Mouse (Mus musculus): ENCODE results near the gene Osgin1. TPM values are rescaled to one million over a fixed set of nuclear protein-coding genes. Genes with fewer than 3 reads are reported as not detected.

The Osgin1 gene
- polyA plus RNA-seq, 1 experiment, result 14.3 TPM

DNA sequence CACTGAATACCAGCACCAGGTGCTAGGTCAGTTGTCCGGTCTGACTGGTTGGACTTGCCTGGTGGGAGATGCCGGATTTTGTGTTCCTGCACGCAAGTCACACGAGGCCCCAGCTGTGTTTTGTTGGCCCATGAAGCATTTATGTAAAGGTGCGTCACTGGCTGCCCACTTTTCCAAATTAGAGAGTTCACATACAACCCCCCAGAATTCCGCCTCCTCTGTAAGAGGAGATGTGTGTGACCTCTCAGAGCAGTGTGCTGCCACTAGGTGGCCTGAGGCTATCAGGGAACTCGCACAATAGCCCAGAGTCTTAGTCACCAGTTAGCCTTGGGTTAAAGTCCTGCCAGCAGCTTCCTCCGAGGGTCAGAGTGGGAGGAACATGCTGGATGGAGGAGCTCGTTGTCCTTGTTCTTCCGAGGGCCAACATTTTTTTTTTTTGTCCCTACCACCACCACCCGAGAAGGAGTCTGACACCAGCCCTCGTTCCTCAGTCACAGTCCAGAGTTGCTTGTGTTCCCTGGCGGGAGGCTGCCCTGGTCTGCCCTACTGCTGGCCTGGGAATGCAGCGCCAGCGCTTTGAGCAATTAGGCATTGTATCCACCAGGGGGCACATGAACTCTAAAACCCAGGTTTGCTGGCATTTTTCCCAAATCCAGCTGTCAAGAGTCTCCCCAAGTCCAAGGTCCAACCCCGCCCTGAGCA, 6.5 kb downstream of the Osgin1 start:
- TF ChIP-seq SRF (IDR thresholded peaks at IDR 0.05; ENCODE audit: control insufficient read depth, insufficient read length, low read depth), result no peak
- TF ChIP-seq POLR2A (IDR thresholded peaks at IDR 0.05; ENCODE audit: insufficient read length, low read depth), result peak; percentile 17
- TF ChIP-seq USF1 (IDR thresholded peaks at IDR 0.05; ENCODE audit: low read depth), result no peak
- TF ChIP-seq MAX (IDR thresholded peaks at IDR 0.05; ENCODE audit: low read depth), result no peak
- TF ChIP-seq REST (IDR thresholded peaks at IDR 0.05; ENCODE audit: insufficient read depth, insufficient read length), result no peak
- no peak for TF ChIP-seq MYOG (IDR thresholded peaks at IDR 0.05; ENCODE audit: control insufficient read depth in 1 of 3, insufficient read depth in 1 of 3, insufficient read length in 2 of 3, low read depth in 2 of 3)
- TF ChIP-seq CEBPB (IDR thresholded peaks at IDR 0.05; ENCODE audit: insufficient read depth, poor library complexity, severe bottlenecking), result no peak
- peaks cover 16% of the 10 kb centered on the region for H3K36me3 ChIP-seq (ENCODE audit: control insufficient read depth, insufficient read depth)
- no peak overlapping the region for H3ac ChIP-seq (ENCODE audit: control insufficient read depth, insufficient read length)
- no peak overlapping the region for H3K4me3 ChIP-seq
- no peaks in the 10 kb centered on the region for H3K27me3 ChIP-seq (ENCODE audit: control insufficient read depth, insufficient read depth, insufficient read length)
- H3K4me2 ChIP-seq (ENCODE audit: low read depth), result peak overlapping the region; percentile 79
- H3K79me2 ChIP-seq (ENCODE audit: control insufficient read depth, insufficient read depth), result peaks cover 21% of the 10 kb centered on the region

DNA sequence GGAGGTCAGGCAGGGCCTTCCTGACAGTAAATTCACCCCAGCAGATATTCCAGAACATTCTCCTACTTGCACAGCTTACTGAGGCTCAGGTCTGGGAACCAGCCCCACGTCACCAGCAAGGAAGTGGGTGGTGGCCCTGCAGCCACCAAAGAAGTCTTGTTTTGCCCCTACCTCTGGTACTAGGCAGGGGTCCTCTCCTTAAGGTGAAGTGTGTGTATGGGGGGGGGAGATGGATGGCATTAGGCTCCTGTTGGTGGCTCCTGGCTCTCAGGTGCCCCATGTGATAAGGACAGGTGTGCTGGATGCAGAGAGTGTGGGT, 7.0 kb downstream of the Osgin1 start:
- Histone ChIP-seq H3K79me2 (ENCODE audit: control insufficient read depth, insufficient read depth) (peaks cover 21% of the 10 kb centered on the region), H3K36me3 (ENCODE audit: control insufficient read depth, insufficient read depth) (peaks cover 16% of the 10 kb centered on the region), H3ac (ENCODE audit: control insufficient read depth, insufficient read length) (no peak overlapping the region), H3K4me3 (no peak overlapping the region), H3K27me3 (ENCODE audit: control insufficient read depth, insufficient read depth, insufficient read length) (no peaks in the 10 kb centered on the region), H3K4me2 (ENCODE audit: low read depth) (peak overlapping the region; percentile 79)
- TF ChIP-seq POLR2A (IDR thresholded peaks at IDR 0.05; ENCODE audit: insufficient read length, low read depth), result no peak
- no peak for TF ChIP-seq CEBPB (IDR thresholded peaks at IDR 0.05; ENCODE audit: insufficient read depth, poor library complexity, severe bottlenecking)
- no peak for TF ChIP-seq USF1 (IDR thresholded peaks at IDR 0.05; ENCODE audit: low read depth)
- TF ChIP-seq POLR2AphosphoS2 (IDR thresholded peaks at IDR 0.05; ENCODE audit: insufficient read length, low read depth), result no peak
- TF ChIP-seq REST (IDR thresholded peaks at IDR 0.05; ENCODE audit: insufficient read depth, insufficient read length), result no peak
- TF ChIP-seq E2F4 (IDR thresholded peaks at IDR 0.05; ENCODE audit: insufficient read depth), result no peak
- no peak for TF ChIP-seq SRF (IDR thresholded peaks at IDR 0.05; ENCODE audit: control insufficient read depth, insufficient read length, low read depth)
- no peak for TF ChIP-seq TCF3 (IDR thresholded peaks at IDR 0.05; ENCODE audit: insufficient read length, low read depth)
- TF ChIP-seq TCF12 (IDR thresholded peaks at IDR 0.05; ENCODE audit: insufficient read depth, poor library complexity, severe bottlenecking), result no peak

DNA sequence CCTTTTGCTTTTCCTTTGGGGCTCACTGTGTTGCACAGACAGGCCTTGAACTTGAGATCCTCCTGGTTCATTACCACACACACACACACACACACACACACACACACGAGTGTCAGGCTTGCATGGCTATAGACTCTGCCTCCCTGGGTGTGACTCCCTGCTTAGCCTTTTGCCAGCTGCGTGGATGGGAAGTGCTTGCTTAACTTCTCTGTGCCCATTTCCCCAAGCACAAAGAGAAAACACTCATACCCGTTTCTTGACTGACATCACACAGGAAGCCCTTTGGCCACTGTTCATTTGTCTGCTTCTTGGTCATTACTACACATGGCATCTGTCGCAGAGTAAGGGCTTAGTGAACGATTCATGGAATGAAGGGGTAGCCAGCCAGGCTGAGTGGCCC, 8.1 kb downstream of the Osgin1 start:
- peaks cover 16% of the 10 kb centered on the region for H3K36me3 ChIP-seq (ENCODE audit: control insufficient read depth, insufficient read depth)
- H3K27me3 ChIP-seq (ENCODE audit: control insufficient read depth, insufficient read depth, insufficient read length), result no peaks in the 10 kb centered on the region

DNA sequence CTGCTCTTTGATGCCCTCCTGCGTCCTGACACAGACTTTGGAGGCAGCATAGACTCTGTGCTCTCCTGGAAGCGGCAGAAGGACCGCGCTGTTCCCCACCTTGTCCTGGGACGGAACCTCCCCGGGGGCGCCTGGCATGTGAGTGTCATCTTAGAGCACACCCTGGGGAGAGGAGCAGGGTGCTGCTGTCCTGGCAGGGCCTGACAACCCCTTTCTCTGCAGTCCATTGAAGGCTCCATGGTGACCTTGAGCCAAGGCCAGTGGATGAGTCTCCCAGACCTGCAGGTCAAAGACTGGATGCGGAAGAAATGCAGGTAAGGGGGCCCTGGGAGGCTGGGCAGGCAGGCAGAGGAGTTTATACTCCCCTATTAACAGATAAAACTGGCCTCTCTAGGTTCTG, 9.0 kb downstream of the Osgin1 start:
- Histone ChIP-seq H3K79me2 (ENCODE audit: control insufficient read depth, insufficient read depth) (peaks cover 11% of the 10 kb centered on the region), H3K36me3 (ENCODE audit: control insufficient read depth, insufficient read depth) (peaks cover 16% of the 10 kb centered on the region), H3K4me2 (ENCODE audit: low read depth) (no peak overlapping the region), H3K4me3 (no peak overlapping the region), H3K27me3 (ENCODE audit: control insufficient read depth, insufficient read depth, insufficient read length) (no peaks in the 10 kb centered on the region), H3ac (ENCODE audit: control insufficient read depth, insufficient read length) (no peak overlapping the region)
- TF ChIP-seq USF1 (IDR thresholded peaks at IDR 0.05; ENCODE audit: low read depth) (no peak), POLR2A (IDR thresholded peaks at IDR 0.05; ENCODE audit: insufficient read length, low read depth) (no peak), MYOD1 (IDR thresholded peaks at IDR 0.05; ENCODE audit: control insufficient read depth in 1 of 3, insufficient read length in 2 of 3, low read depth in 2 of 3) (no peak), TCF3 (IDR thresholded peaks at IDR 0.05; ENCODE audit: insufficient read length, low read depth) (no peak), MYOG (IDR thresholded peaks at IDR 0.05; ENCODE audit: control insufficient read depth in 1 of 3, insufficient read depth in 1 of 3, insufficient read length in 2 of 3, low read depth in 2 of 3) (no peak), SRF (IDR thresholded peaks at IDR 0.05; ENCODE audit: control insufficient read depth, insufficient read length, low read depth) (no peak), E2F4 (IDR thresholded peaks at IDR 0.05; ENCODE audit: insufficient read depth) (no peak)

More for the DNA sequence above, 8.1 kb downstream of the Osgin1 start:
- Histone ChIP-seq H3K4me2 (ENCODE audit: low read depth) (no peak overlapping the region), H3K4me3 (no peak overlapping the region), H3K79me2 (ENCODE audit: control insufficient read depth, insufficient read depth) (peaks cover 20% of the 10 kb centered on the region), H3ac (ENCODE audit: control insufficient read depth, insufficient read length) (no peak overlapping the region)
- TF ChIP-seq POLR2A (IDR thresholded peaks at IDR 0.05; ENCODE audit: insufficient read length, low read depth), result no peak
- TF ChIP-seq POLR2AphosphoS2 (IDR thresholded peaks at IDR 0.05; ENCODE audit: insufficient read length, low read depth), result no peak
- TF ChIP-seq MYOD1 (IDR thresholded peaks at IDR 0.05; ENCODE audit: control insufficient read depth in 1 of 3, insufficient read length in 2 of 3, low read depth in 2 of 3), result no peak
- no peak for TF ChIP-seq TCF12 (IDR thresholded peaks at IDR 0.05; ENCODE audit: insufficient read depth, poor library complexity, severe bottlenecking)
- no peak for TF ChIP-seq USF1 (IDR thresholded peaks at IDR 0.05; ENCODE audit: low read depth)
- TF ChIP-seq REST (IDR thresholded peaks at IDR 0.05; ENCODE audit: insufficient read depth, insufficient read length), result no peak
- TF ChIP-seq TCF3 (IDR thresholded peaks at IDR 0.05; ENCODE audit: insufficient read length, low read depth), result no peak
- no peak for TF ChIP-seq SRF (IDR thresholded peaks at IDR 0.05; ENCODE audit: control insufficient read depth, insufficient read length, low read depth)
- TF ChIP-seq MAX (IDR thresholded peaks at IDR 0.05; ENCODE audit: low read depth), result no peak
- TF ChIP-seq E2F4 (IDR thresholded peaks at IDR 0.05; ENCODE audit: insufficient read depth), result no peak

DNA sequence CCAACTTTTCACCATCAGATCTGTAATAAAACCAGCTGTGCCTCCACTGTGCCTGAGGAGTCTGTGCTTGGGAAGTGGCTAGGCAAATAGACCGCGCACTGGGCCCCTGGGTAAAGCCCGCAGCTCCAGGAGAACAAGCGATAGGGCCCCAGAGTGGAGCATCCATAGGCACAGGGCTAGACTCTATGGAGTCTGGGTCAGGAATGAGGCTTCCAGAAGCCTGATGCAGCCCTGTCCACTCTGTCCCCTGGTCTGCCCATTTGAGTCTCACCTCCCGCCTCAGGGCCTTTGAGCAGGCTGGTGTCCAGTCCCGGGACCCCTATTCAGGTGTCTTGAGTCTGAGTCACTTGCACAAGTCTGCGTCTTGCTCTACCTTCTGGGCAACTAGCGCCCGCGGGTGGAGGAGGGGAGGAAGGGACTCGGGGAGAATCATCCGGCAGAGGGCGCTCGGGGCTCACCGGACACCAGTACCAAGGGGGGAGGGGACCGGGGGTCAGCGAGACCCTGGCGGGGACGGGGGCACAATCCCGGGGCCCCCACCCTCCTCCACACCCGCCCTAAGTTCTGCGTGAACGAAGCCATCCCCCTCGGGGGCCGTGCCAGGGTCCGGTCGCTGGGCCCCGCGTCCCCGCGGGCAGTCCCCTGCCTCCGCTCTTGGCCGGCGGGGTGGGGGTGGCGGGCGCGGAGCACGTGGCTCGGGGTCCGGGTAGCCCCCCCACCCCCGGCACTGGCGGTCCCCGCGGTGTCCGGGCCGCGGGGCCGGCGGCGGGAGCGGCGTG, 12.5 kb downstream of the Osgin1 start, which contains the start of gene Necab2:
Gene Necab2, plus strand, starts transcription at position 509 of the 779 bp plus-strand sequence.
- Histone ChIP-seq H3K4me3 (no peak within 1 kb of the TSS), H3K36me3 (ENCODE audit: control insufficient read depth, insufficient read depth) (peaks cover 16% of the 10 kb centered on the region), H3K27me3 (ENCODE audit: control insufficient read depth, insufficient read depth, insufficient read length) (no peaks in the 10 kb centered on the region), H3ac (ENCODE audit: control insufficient read depth, insufficient read length) (no peak within 1 kb of the TSS), H3K79me2 (ENCODE audit: control insufficient read depth, insufficient read depth) (no peaks in the 10 kb centered on the region), H3K4me2 (ENCODE audit: low read depth) (no peak within 1 kb of the TSS)
- TF ChIP-seq E2F4 (IDR thresholded peaks at IDR 0.05; ENCODE audit: insufficient read depth) (no peak), POLR2AphosphoS2 (IDR thresholded peaks at IDR 0.05; ENCODE audit: insufficient read length, low read depth) (peak; percentile 8)
